Mouse (Mus musculus) 416B (cell line): ENCODE measurements at regions not wholly inside any gene's neighbourhood (a gene's known extent, or its start where the extent isn't known, plus 50 kb on each side); places are given as distances from the start of the nearest gene placed in this dataset.

Experiments used
- DNase-seq: peaks from one replicate; pipeline ENCODE4 v3.0.0; 2011; ENCODE audit warnings: low read depth

- DNase-seq: no peak
These were observed 1944.6 kb upstream of the Lrrc6 start for GRCm38 (mm10) chr15:68445341-68445740.

- DNase-seq: no peak
These were observed 1939.9 kb upstream of the Lrrc6 start for GRCm38 (mm10) chr15:68440636-68441035.

DNA sequence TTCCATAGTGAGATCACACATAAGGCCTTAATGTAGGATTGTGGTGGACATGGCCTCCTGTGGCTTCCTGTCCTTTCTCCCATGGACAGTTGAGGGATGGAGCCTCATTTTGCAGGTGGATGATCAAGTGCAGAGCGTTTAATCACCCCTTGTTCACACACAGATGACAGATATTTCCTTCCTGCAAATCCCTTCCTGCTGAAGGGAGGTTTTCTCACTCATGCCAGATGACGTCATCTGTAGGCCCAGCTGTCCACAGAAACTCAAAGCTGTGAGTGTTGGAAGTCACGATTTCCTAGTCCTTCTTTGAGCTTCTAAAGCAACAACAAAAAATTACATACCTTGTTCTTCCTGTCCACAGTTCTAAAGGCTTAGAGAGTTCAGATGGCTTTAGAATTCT, 1935.3 kb upstream of the Lrrc6 start:
- DNase-seq: peak; percentile 8

DNA sequence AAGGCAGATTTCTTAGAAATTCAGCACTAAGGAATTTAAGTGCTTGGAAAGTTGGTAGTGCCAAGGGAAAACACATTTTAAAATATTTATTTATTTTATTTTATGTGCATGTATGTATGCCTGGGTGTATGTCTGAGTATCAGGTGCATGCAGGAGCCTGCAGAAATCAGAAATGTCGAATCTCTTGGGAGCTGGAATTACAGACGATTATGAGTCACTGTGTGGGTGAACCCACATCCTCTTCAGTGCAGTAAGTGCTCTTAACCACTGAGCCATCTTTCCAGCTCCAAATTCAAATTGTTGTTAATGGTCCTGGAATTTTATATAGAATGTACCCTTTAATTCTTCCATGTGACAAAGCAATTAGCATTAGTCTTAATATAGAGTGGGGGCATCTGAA, 1930.5 kb upstream of the Lrrc6 start:
- peak; percentile 40 for DNase-seq

DNA sequence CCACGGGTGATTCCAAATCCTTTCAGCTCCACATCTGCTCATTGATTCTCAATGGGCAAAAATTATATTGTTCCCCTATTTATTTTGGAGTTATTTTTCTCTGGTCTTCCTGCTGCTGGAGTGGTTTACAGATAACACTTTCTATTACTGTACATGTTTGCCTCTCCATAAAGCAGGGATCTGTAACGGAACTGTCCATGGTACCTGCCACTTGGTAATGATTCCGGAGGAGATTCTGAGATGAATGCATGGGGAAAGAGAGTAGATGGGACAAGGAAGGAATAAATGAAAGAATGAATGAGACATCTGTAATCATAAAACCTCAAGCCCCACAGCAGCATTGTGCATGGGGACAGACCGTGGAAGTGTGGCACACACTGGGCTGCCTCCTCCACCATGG, 1929.8 kb upstream of the Lrrc6 start:
- DNase-seq: peak; percentile 6

- DNase-seq: peak; percentile 42
These were observed 1927.9 kb upstream of the Lrrc6 start for GRCm38 (mm10) chr15:68428444-68429228.

DNA sequence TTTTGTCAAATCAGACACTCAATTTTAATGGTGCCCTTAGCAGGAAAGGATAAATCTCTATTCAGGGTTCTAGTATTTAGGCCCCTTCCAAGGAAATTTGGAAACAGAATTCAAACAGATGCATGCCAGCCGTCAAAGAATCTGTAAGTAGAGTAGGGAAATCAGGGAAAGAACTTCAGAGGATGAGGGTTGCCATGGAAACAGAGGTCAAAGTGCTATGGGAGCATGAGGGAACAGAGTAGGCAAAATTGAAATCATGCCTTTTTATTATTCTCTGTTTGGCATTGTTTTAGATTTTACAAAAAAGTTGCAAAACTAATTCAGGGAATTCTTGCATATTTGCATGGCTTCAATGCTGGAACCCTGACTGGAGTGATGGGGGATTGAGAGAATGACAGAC, 1916.4 kb upstream of the Lrrc6 start:
- no peak for DNase-seq

DNA sequence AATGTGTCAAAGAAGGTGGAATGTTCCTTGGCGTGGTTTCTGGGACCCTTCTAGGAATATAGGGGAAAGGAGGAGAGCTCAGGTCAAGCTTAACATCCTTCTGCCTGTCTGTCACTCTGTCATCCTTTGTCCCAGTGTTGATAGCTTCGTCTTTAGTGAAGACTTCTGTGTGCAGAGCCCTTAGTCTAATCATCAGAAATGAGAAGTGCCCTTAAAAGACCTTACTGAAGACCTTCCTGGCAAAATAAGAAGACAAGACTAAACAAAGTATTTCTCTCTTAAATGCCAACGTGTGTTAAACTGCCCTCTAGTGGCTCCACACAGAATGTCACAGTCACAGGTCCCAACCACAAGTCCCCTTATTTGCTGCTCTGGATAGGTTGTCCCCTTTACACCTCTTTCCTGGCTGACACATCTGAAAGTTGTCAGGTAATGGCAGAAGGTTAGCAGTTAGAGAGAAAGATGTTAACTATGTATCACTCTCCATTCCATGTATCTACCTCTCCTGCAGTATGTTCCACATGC, 1914.8 kb upstream of the Lrrc6 start:
- peak; percentile 60 for DNase-seq

GRCm38 (mm10) chr15:68414047-68414446, 1913.3 kb upstream of the Lrrc6 start:
- no peak for DNase-seq

- no peak for DNase-seq
These were observed 1912.0 kb upstream of the Lrrc6 start for GRCm38 (mm10) chr15:68412697-68413096.

DNA sequence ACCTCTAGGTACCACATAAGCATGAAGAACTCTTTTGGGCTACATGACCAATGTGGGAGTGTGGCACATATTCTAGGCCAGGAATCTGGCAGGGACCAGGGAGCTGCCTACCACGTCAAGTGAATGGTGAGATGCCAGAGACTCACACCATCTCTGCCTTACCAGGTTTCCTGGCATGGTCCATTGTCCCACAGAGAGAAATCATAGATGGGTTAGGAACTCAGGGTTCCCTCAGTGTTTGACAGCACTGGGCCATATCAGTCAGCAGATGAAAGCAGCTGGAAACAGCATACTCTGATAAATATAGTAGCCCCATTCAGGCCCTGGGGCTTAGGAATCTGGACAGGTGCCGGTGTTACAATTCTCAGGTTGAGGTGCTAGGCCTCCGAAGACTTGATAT, 1911.4 kb upstream of the Lrrc6 start:
- DNase-seq: no peak

DNA sequence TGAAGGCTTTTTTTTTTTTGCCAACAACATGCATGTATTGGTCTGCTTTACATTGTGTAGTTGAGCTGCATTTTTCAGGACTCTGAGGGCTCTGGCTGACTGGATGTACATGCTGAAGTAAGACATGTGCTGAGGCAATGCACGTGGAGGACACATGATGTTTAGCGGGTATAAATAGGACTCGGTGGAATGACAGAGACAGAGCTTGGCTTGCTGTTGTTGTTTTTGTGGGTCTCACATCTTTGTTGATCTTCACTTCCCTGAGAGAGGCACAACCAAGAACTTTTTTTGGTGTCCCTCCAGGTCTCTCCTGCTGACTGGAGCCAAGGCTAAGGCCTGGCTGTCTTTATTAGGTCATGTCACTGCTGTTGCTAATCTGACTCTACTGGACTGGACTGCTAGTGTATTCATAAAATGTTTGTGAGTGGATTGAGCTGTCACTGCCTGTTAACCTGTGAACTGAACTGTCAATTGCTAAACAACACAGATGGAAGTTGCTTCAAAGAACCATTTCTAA, 1902.9 kb upstream of the Lrrc6 start:
- no peak for DNase-seq

GRCm38 (mm10) chr15:68401726-68402125, 1901.0 kb upstream of the Lrrc6 start:
- peak; percentile 24 for DNase-seq

- DNase-seq: no peak
These were observed 1900.3 kb upstream of the Lrrc6 start for GRCm38 (mm10) chr15:68401006-68401405.

DNA sequence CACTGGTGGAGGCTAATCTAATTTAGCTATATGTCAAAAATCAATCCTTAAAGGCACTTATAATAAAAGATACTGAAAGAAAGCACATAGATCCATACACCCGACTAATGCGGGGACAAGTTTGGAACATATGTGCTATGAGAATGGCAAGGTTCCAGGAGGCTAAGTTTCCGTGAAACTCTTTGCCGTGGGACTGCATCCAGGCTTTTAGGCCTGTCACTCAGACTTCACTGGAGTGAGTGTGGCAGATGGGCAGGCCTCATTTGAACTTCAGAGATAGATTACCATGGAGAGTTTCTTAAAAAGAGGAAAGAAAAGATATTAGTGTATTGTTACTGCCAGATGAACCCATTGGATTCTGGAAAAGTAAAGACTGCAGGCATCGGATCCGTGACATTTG, 1895.9 kb upstream of the Lrrc6 start:
- no peak for DNase-seq

- peak; percentile 57 for DNase-seq
These were observed 1894.0 kb upstream of the Lrrc6 start for GRCm38 (mm10) chr15:68394749-68395148.

DNA sequence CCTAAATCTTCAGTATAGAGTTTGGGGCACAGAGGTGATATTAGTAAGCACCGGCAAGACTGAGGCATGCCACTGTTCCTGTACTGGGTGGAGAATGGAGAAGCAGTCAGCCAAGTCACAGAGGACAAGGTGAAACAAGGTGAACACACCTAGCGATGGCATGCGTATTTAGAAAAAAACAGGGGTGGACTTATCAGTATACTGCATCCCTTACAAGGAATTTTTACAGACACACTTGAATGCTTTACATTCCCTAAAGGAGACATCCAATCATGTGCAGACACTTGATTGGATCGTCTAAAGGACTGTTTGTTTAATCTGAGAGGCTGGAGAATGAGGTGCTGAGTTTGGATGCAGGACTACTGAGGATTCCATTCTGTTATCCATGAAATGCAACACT, 1893.4 kb upstream of the Lrrc6 start:
- DNase-seq: no peak

- DNase-seq: no peak
These were observed 1891.0 kb upstream of the Lrrc6 start for GRCm38 (mm10) chr15:68391737-68392136.

- DNase-seq: no peak
These were observed 1889.1 kb upstream of the Lrrc6 start for GRCm38 (mm10) chr15:68389855-68390254.

GRCm38 (mm10) chr15:68387349-68388065, 1886.8 kb upstream of the Lrrc6 start:
- DNase-seq: no peak

GRCm38 (mm10) chr15:68384571-68385335, 1884.0 kb upstream of the Lrrc6 start:
- DNase-seq: no peak

DNA sequence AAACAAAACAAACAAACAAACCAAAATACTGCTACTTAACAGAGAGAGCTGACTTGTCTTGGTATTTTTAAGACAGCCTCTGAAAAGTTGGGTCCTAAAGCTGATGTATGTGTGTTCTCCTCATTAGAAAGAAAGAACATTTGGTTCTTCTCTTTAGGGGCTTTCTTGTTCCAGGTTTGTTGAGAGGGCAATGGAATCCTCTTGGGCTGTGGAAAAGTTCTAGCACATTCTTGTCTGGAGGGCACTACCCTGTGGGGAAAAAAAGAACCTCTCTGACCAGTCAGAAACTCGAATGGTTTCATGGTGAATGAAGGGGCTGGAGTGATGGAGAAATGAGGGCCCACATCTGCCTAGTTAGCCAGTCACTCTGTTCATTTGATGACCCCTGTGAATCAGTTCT, 1874.5 kb upstream of the Lrrc6 start:
- no peak for DNase-seq
